Mouse (Mus musculus) kidney, adult 2 months (tissue): ENCODE measurements around the gene Lonp1.

Experiments used
- CTCF ChIP-seq: fragments of 200-500 bp; conservative IDR thresholded peaks from 2 replicates; pipeline ENCODE4 v1.5.1; 2011; ENCODE audit warnings: low read depth, mild to moderate bottlenecking, control low read depth, low read length, moderate library complexity, mixed read lengths; ENCODE audit not compliant: insufficient read depth, insufficient read length
- POLR2A ChIP-seq: fragments of 200-500 bp; IDR thresholded peaks from one replicate; pipeline ENCODE4 v1.6.1; 2011; ENCODE audit warnings: low read depth, low read length, control low read depth

DNA sequence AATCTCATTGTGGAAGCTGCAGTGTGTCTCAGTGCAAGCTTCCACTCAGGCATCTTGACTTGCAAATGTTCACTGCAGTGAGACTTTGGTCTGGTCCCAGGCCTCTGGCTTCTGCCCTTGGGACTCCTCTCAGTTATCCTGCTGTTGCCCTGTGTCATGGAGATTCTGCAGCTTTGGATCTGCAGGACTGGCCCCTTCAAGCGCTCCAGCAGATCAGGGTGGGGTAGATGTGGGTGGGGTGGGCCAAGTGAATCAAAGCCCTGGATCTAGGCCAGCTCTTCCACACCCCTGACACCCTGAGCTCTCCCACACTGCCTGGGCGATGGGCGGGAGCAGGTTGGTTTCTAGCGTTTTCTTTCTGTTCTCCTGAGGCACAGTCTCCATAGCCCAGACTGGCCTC lies 5.1 kb upstream of the Lonp1 start:
- TF ChIP-seq CTCF (no peak), POLR2A (no peak)
